Mouse (Mus musculus) G1E (cell line): ENCODE measurements at regions not wholly inside any gene's neighbourhood (a gene's known extent, or its start where the extent isn't known, plus 50 kb on each side); places are given as distances from the start of the nearest gene placed in this dataset.

Source experiments
- ATAC-seq: 2 replicates; pipeline ENCODE4 v1.8.0; 2016; ENCODE audit warnings: mild to moderate bottlenecking; ENCODE audit not compliant: insufficient number of reproducible peaks, poor library complexity, low FRiP score, severe bottlenecking; ENCODE audit errors: extremely low read depth
- DNase-seq: peaks from one replicate; pipeline ENCODE4 v3.0.0; 2012; ENCODE audit warnings: low spot score
- H3K27me3 ChIP-seq: 2 replicates; pipeline ENCODE4 v1.6.1; 2012; ENCODE audit warnings: mild to moderate bottlenecking, low read length, inconsistent platforms; ENCODE audit not compliant: insufficient read depth
- H3K36me3 ChIP-seq: replicated peaks from 2 replicates; pipeline ENCODE3; 2012; ENCODE audit warnings: mild to moderate bottlenecking, inconsistent platforms
- H3K4me1 ChIP-seq: 2 replicates; pipeline ENCODE4 v1.6.1; 2012; ENCODE audit warnings: low read depth, low read length, inconsistent platforms, mixed read lengths; ENCODE audit not compliant: insufficient read depth
- H3K4me3 ChIP-seq: 2 replicates; pipeline ENCODE4 v1.5.1; 2012; ENCODE audit warnings: low read depth, mild to moderate bottlenecking, inconsistent platforms, low read length, moderate library complexity, mixed read lengths
- H3K9me3 ChIP-seq: replicated peaks from 2 replicates; pipeline ENCODE4 v1.6.1; 2012; ENCODE audit warnings: inconsistent platforms
- CTCF ChIP-seq: IDR thresholded peaks from 2 replicates; pipeline ENCODE4 v1.5.1; 2012; ENCODE audit warnings: low read depth, low read length, inconsistent platforms, mixed read lengths
- GATA1 ChIP-seq: IDR thresholded peaks from 2 replicates; pipeline ENCODE4 v1.6.1; 2012; ENCODE audit warnings: borderline replicate concordance, low read length, inconsistent platforms, mixed read lengths
- GATA2 ChIP-seq: IDR thresholded peaks from 2 replicates; pipeline ENCODE4 v1.6.1; 2012; ENCODE audit warnings: low read depth, low read length, inconsistent platforms, borderline replicate concordance
- POLR2AphosphoS5 ChIP-seq: IDR thresholded peaks from 2 replicates; pipeline ENCODE4 v1.6.1; 2012; ENCODE audit warnings: low read depth, low read length, inconsistent platforms; ENCODE audit not compliant: insufficient replicate concordance
- TAL1 ChIP-seq: conservative IDR thresholded peaks from 2 replicates; pipeline ENCODE4 v1.6.1; 2012; ENCODE audit warnings: low read depth, low read length, inconsistent platforms, mixed read lengths

GRCm38 (mm10) chr11:111377165-111377564 is 311.2 kb downstream of the Kcnj2 start:
- H3K36me3 ChIP-seq: no peaks in the 10 kb centered on the region
- TF ChIP-seq POLR2AphosphoS5: no peak
- no peaks in the 10 kb centered on the region for H3K4me1 ChIP-seq
- peaks cover 14% of the 10 kb centered on the region for H3K9me3 ChIP-seq
- DNase-seq (no peak), ATAC-seq (no peak)
- H3K27me3 ChIP-seq: no peaks in the 10 kb centered on the region
- H3K4me3 ChIP-seq: no peak overlapping the region

- Histone ChIP-seq H3K4me3 (no peak overlapping the region), H3K27me3 (no peaks in the 10 kb centered on the region), H3K4me1 (no peaks in the 10 kb centered on the region), H3K36me3 (no peaks in the 10 kb centered on the region), H3K9me3 (peaks cover 8% of the 10 kb centered on the region)
- no peak for DNase-seq
- ATAC-seq: no peak
- TF ChIP-seq GATA1 (no peak), POLR2AphosphoS5 (no peak), GATA2 (no peak), CTCF (no peak), TAL1 (no peak)
These were observed 313.9 kb downstream of the Kcnj2 start for GRCm38 (mm10) chr11:111379842-111380241.

GRCm38 (mm10) chr11:111398706-111399105 is 332.7 kb downstream of the Kcnj2 start:
- H3K9me3 ChIP-seq: peaks cover 15% of the 10 kb centered on the region
- TF ChIP-seq GATA2 (no peak), GATA1 (no peak), POLR2AphosphoS5 (no peak), TAL1 (no peak), CTCF (no peak)
- ATAC-seq (no peak), DNase-seq (no peak)
- H3K36me3 ChIP-seq: no peaks in the 10 kb centered on the region
- no peaks in the 10 kb centered on the region for H3K27me3 ChIP-seq
- H3K4me1 ChIP-seq: no peaks in the 10 kb centered on the region
- H3K4me3 ChIP-seq: no peak overlapping the region

GRCm38 (mm10) chr11:111409266-111409665 is 343.3 kb downstream of the Kcnj2 start:
- Histone ChIP-seq H3K36me3 (no peaks in the 10 kb centered on the region), H3K9me3 (peaks cover 13% of the 10 kb centered on the region), H3K4me1 (no peaks in the 10 kb centered on the region), H3K4me3 (no peak overlapping the region), H3K27me3 (no peaks in the 10 kb centered on the region)
- ATAC-seq: no peak
- no peak for TF ChIP-seq TAL1
- DNase-seq: no peak

- no peak for DNase-seq
- no peaks in the 10 kb centered on the region for H3K36me3 ChIP-seq
- no peaks in the 10 kb centered on the region for H3K27me3 ChIP-seq
- H3K9me3 ChIP-seq: peaks cover 18% of the 10 kb centered on the region
- H3K4me3 ChIP-seq: no peak overlapping the region
- no peak for TF ChIP-seq GATA1
- no peak for TF ChIP-seq CTCF
- TF ChIP-seq TAL1: no peak
- no peak for TF ChIP-seq POLR2AphosphoS5
- H3K4me1 ChIP-seq: no peaks in the 10 kb centered on the region
- ATAC-seq: no peak
These were observed 358.9 kb downstream of the Kcnj2 start for GRCm38 (mm10) chr11:111424871-111425270.

- no peak for TF ChIP-seq CTCF
- no peak for TF ChIP-seq TAL1
- TF ChIP-seq GATA2: no peak
- no peak for TF ChIP-seq POLR2AphosphoS5
- no peak for TF ChIP-seq GATA1
These were observed 360.8 kb downstream of the Kcnj2 start for GRCm38 (mm10) chr11:111426715-111427114.

GRCm38 (mm10) chr11:111442257-111442656 is 376.3 kb downstream of the Kcnj2 start:
- DNase-seq: no peak
- H3K4me1 ChIP-seq: no peaks in the 10 kb centered on the region
- peaks cover 6% of the 10 kb centered on the region; the same call in 1 of the 2 replicates for H3K9me3 ChIP-seq
- no peak for ATAC-seq
- no peak overlapping the region for H3K4me3 ChIP-seq
- no peaks in the 10 kb centered on the region for H3K27me3 ChIP-seq
- no peak for TF ChIP-seq GATA1
- no peak for TF ChIP-seq GATA2
- TF ChIP-seq POLR2AphosphoS5: no peak
- TF ChIP-seq CTCF: no peak
- TF ChIP-seq TAL1: no peak
- no peaks in the 10 kb centered on the region for H3K36me3 ChIP-seq

More at GRCm38 (mm10) chr11:111426715-111427114, 360.8 kb downstream of the Kcnj2 start:
- Histone ChIP-seq H3K4me1 (no peaks in the 10 kb centered on the region), H3K36me3 (no peaks in the 10 kb centered on the region), H3K9me3 (peaks cover 18% of the 10 kb centered on the region), H3K27me3 (no peaks in the 10 kb centered on the region), H3K4me3 (no peak overlapping the region)
- ATAC-seq: no peak
- DNase-seq: no peak
